ENCODE assay signal across 16 mouse cellular contexts in genomic region chr4:149634966-149635365, GRCm38 (mm10).
"Had no signal": no experiment of that assay in that cellular context is flagged by ENCODE, and none has a peak within 500 bp of the region (broad histone marks: within the 10 kb centered on the region; RNA-seq: fewer than 3 reads in every experiment).

No protein-coding gene starts in this region.

- DNase-seq: kidney, adult 11 months; kidney, adult 8-10 months; kidney, postnatal 10 days; kidney, postnatal 36 days; layer of hippocampus, postnatal 36 days; lung, embryonic 14.5 days; midbrain, embryonic 14.5 days; thymus, adult 2 months; thymus, postnatal 25 days had no signal

- H3K27ac ChIP-seq: intestine, embryonic 15.5 days; kidney, embryonic 15.5 days; left cerebral cortex, adult 2 months; macrophage had no signal

- H3K4me3 ChIP-seq: intestine, embryonic 15.5 days; kidney, embryonic 15.5 days; left cerebral cortex, adult 2 months; megakaryocyte, embryonic 14.5 days had no signal

- H3K4me1 ChIP-seq: intestine, embryonic 15.5 days had no signal

- H3K9ac ChIP-seq: intestine, embryonic 15.5 days; kidney, embryonic 15.5 days; lung, embryonic 14.5 days had no signal

- H3K27me3 ChIP-seq: intestine, embryonic 15.5 days; kidney, embryonic 15.5 days had no signal

- H3K9me3 ChIP-seq: intestine, embryonic 15.5 days; kidney, embryonic 15.5 days; megakaryocyte, embryonic 14.5 days had no signal

- H3K4me2 ChIP-seq: intestine, embryonic 15.5 days; kidney, embryonic 15.5 days; lung, embryonic 14.5 days; midbrain, embryonic 11.5 days had no signal

- ATAC-seq: intestine, embryonic 15.5 days; lung, postnatal 0 days had no signal
